Mouse (Mus musculus) left cerebral cortex, adult 2 months (tissue): ENCODE measurements at regions not wholly inside any gene's neighbourhood (a gene's known extent, or its start where the extent isn't known, plus 50 kb on each side); places are given as distances from the start of the nearest gene placed in this dataset.

Source experiments
- DNase-seq, 2 experiments: peaks; one replicate each; pipeline ENCODE4 v3.0.0; 2021 to 2022; ENCODE audit warnings: low spot score in 2 of 2, mixed read lengths in 1 of 2; ENCODE audit errors: extremely low spot score in 1 of 2
- H3K27ac ChIP-seq: fragments of 200-600 bp; 2 replicates; pipeline ENCODE4 v1.8.1; 2022
- H3K4me3 ChIP-seq: fragments of 200-600 bp; 2 replicates; pipeline ENCODE4 v1.8.1; 2022
- CTCF ChIP-seq: fragments of 200-600 bp; IDR thresholded peaks from 2 replicates; pipeline ENCODE4 v1.8.1; 2022; ENCODE audit warnings: antibody characterized with exemption, mild to moderate bottlenecking, moderate library complexity
- intact Hi-C: fragments of 180-260 bp; cut with DNase I; formaldehyde crosslinking; loops from one replicate; pipeline ENCODE4 v1.15.1; 2025

DNA sequence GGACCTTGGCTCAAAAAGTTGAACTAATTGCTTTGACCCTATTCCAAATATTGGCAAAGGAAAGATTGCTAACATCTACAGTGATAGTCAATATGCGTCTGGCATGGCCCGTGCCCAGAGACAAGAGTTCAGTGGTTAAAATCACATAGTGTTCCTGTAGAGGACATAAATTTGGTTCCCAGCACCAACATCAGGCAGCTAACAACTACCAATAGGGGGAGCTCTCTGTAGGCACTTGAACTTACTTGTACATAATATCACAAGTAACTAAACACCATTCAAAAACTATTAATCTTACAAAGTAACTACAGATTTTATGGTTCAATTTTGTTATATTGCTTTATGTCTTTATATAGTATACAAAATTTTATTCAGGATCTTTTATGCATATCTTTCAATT lies 74.3 kb downstream of the Serpinb9g start:
- intact Hi-C loops: loop anchor here (10.0 kb wide), 1 partner anchor 206 kb away; no protein-coding TSS in a partner anchor
- no peak overlapping the region for H3K27ac ChIP-seq
- peak; percentile 25 for TF ChIP-seq CTCF
- no peak overlapping the region for H3K4me3 ChIP-seq
- no peak for DNase-seq

DNA sequence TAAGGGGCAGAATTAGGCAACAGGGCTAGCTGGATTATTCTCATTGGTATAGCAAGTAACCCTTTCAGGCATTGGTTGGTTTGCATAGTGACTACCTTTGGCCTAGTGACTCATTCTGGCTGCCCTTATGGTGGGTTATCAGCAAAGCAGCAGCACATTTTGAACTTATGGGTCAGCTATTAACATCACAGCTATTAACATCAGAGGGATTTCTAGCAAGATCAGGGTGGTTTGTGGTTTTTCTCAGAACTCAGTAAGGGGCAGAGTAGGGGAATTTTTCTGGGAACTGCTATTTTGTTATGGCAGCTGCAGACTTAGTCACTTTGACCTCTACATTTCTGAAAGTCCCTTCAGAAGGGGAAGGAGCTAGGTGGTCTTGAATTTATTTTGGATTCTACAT lies 75.1 kb downstream of the Serpinb9g start:
- intact Hi-C loops: loop anchor here (5.0 to 10.0 kb wide), 2 partner anchors 205 to 657 kb away; no protein-coding TSS in a partner anchor
- TF ChIP-seq CTCF: no peak
- Histone ChIP-seq H3K4me3 (no peak overlapping the region), H3K27ac (no peak overlapping the region)
- DNase-seq: no peak

DNA sequence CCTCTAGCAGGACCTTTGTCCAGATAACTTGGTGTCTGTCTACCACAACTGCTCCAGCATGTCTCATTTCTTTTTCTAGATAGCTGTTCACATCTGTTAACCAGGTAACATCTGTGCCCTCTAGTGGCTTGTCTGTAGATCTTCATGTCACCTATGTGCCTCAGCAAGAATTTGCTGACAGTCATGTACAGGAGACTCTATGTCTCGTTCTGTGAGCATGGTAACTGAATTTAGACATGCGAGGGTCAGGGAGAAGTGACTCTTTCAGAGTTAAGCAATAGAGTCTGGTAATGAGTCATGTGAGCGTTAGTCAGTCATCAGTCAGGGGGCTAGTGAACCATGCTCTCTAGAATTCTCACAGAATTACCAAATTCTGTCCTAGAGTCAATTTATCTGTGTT lies 77.0 kb downstream of the Serpinb9g start:
- intact Hi-C loops: loop anchor here (5.0 kb wide), 1 partner anchor 659 kb away; no protein-coding TSS in a partner anchor
- no peak for DNase-seq

DNA sequence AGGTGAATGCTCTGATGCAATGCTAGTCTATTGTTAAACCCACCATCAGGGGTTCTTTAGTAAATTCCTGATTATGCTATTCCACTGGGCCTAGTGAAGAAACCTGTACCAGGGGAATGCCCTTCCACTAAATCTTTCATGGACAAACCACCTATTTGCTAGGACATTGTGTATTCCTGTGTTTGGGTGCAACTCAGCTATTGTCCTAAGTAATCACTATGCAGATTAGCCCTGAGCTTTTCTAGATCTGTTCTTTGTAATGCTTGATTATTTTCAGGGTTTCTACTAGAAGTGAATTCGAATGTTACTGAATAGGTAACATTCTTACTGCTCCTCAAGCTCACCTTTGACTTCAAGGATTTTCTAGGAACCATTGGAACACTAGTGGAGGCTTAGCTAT lies 78.3 kb downstream of the Serpinb9g start:
- H3K27ac ChIP-seq: no peak overlapping the region
- H3K4me3 ChIP-seq: no peak overlapping the region
- DNase-seq: no peak
- TF ChIP-seq CTCF: no peak
- intact Hi-C loops: loop anchor here (5.0 kb wide), 1 partner anchor 661 kb away; no protein-coding TSS in a partner anchor

More for the DNA sequence above, 77.0 kb downstream of the Serpinb9g start:
- H3K4me3 ChIP-seq: no peak overlapping the region
- peak; percentile 27; the same call in 1 of the 2 replicates for TF ChIP-seq CTCF
- no peak overlapping the region for H3K27ac ChIP-seq

DNA sequence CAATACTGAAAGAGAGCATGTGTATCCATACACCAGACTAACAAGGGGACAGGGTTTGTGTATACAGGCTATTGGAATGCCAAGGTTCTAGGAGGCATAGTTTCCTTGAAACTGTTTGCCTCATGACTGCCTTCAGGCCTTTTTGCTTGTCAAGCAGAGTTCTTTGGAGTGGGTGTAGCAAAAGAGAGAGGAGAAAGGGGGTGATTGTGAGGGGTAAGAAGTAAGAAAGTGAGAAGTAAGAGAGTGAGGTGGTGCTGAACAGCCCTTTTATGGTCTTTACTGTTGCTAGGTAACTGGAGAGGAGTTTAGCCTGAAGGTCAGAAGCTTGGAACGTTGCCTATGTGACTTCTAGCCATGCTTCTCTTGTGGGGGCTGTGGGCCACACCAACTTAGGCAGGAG lies 78.8 kb downstream of the Serpinb9g start:
- Histone ChIP-seq H3K4me3 (no peak overlapping the region), H3K27ac (no peak overlapping the region)
- intact Hi-C loops: loop anchor here (5.0 kb wide), 1 partner anchor 661 kb away; no protein-coding TSS in a partner anchor
- DNase-seq: no peak
- no peak for TF ChIP-seq CTCF

DNA sequence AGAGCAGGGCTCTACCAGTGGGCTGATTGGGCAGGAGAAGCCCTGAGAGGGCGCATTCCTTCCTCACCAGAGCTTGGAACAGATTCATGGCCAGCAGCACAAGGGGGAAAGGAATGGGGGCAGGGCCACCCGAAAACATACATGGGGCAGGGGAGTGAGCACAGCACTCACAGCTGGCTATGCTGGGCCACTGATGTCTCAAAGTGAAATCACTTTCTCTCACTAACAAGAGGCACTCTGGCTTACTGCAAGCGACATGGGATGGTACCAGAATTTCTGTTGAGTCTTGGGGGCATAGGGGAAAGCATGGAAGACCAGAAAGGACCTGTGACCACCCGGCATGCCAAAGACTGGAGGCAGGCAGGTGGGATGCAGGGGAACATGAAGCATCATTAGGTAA lies 83.3 kb downstream of the Serpinb9g start:
- DNase-seq: no peak
- Histone ChIP-seq H3K4me3 (no peak overlapping the region), H3K27ac (no peak overlapping the region)
- no peak for TF ChIP-seq CTCF
- intact Hi-C loops: no loop called here

DNA sequence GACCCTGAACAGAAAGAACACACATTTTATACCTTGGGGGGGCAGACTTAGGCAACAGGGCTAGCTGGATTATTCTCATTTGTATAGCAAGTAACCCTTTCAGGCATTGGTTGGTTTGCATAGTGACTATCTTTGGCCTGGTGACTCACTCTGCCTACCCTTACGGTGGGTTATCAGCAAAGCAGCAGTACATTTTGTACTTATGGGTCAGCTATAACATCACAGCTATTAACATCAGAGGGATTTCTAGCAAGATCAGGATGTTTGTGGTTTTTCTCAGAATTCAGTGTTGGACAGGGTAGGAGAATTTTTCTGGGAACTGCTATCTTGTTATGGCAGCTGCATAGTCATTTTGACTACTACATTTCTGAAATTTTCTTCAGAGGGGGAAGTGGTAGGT lies 84.7 kb downstream of the Serpinb9g start:
- Histone ChIP-seq H3K4me3 (no peak overlapping the region), H3K27ac (no peak overlapping the region)
- TF ChIP-seq CTCF: no peak
- intact Hi-C loops: no loop called here
- DNase-seq: no peak

DNA sequence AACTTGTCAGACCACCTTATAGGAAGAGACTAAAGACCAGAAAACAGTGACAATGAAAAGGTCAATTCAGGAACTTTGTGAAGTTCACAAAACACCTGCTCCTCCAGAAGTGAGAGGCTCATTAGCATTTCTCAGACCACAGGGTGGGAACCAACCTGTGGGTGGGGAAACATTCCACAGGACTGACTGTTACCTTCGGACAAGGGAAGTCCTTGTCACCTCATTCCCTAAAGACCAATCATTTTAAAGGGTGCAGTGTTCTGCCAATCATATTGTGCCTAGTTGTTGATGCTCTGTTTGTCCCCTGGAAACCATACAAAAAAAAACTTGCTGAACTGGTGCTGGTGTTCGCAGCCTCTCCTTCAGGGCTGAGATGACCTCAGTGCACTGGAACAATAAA lies 86.2 kb downstream of the Serpinb9g start:
- no peak overlapping the region for H3K4me3 ChIP-seq
- H3K27ac ChIP-seq: no peak overlapping the region
- intact Hi-C loops: no loop called here
- no peak for TF ChIP-seq CTCF
- no peak for DNase-seq

DNA sequence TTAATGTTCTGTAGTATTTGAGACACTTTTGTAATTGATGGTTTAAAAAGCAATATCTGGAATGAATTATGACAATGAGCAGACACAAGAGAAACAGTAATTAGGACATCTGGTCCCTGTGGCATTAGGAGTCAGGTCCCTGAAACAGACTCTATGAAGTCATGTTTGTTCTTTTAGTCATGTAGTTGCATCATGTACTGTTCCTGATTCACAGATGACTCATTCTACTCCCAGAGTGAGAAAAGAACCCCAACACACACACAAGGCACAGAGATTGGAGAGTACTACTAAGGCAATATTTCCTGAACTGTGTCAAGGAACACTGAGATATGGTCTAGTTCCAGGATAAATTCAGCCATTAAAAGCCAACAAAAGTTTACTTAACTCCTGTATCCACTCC lies 75.1 kb upstream of the Serpinb6d start:
- intact Hi-C loops: no loop called here
- Histone ChIP-seq H3K4me3 (no peak overlapping the region), H3K27ac (no peak overlapping the region)
- no peak for TF ChIP-seq CTCF
- DNase-seq: no peak
